Comparison of ENCODE assay signal across 9 mouse cellular contexts in the genomic region with DNA sequence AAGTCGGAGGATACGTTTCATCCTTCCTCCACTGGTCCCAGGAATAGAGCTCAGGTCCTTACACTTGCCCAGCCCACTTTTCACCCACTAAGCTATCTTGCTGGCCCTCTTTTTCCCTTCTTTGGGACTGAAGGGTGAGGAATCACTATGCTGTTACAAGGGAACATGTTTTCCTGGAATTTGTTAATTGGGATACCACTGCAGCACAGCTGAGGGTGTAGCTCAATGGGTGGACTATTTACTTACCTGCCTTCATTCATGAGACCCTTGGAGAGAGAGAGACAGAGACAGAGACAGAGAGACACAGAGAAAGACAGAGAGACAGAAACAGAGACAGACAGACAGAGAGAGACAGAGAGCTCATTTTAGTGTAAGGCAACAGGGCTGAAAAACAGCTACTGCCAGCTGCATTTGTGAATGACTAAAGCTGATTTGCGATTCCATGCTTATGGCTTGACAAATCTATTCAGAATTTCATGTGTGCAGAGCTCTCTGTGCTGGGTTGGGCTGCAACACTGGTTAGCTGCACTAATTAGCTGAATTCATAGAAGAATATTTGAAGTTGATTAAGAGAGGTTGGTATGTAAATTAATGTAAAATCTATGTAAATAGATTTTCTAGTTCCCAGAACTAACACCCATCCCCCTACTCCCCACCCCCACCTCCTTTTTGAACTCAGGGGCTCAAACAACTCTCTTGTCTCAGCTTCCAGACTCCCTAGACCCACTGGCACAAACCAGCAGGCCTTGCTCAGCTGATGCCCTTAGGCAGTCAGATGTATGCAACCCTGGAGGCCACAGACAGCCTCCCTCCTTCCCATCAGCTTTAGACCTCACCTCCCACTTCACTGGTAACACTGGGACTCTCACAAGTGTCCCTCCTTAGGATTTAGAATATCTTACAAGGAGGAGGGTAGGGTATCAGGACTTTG. TPM values are rescaled to one million over a fixed set of nuclear protein-coding genes. Genes with fewer than 3 reads are reported as not detected.
DNase-seq lines count a peak whose midpoint lies in the region; ATAC-seq lines count a peak whose summit lies in the region.
"Had no signal": no experiment of that assay in that cellular context is flagged by ENCODE, and none has a peak within 500 bp of the region (broad histone marks: within the 10 kb centered on the region; RNA-seq: fewer than 3 reads in every experiment).

No protein-coding gene starts in this region.

- DNase-seq in hindbrain, embryonic 11.5 days (ENCODE audit: low spot score), result no peak
- peak; percentile 58 for DNase-seq in forebrain, embryonic 11.5 days (ENCODE audit: low spot score)
- DNase-seq in liver, embryonic 13.5 days, result no peak
- DNase-seq in adrenal gland, postnatal 10 days, result no peak
- DNase-seq in layer of hippocampus, postnatal 10 days (ENCODE audit: low spot score in 2 of 2), result no peak
- DNase-seq in kidney, adult 11 months, result no peak

- peak; percentile 56 for ATAC-seq in hindbrain, embryonic 11.5 days (ENCODE audit: low FRiP score)
- no peak for ATAC-seq in hindbrain, embryonic 16.5 days
- peak; percentile 84 for ATAC-seq in forebrain, embryonic 11.5 days (replicated peaks; ENCODE audit: low FRiP score)
- ATAC-seq in liver, embryonic 13.5 days (ENCODE audit: low read depth), result no peak
- no peak for ATAC-seq in stomach, embryonic 15.5 days (ENCODE audit: insufficient read depth, low FRiP score, low read depth)

- H3K9me3 ChIP-seq in hindbrain, embryonic 11.5 days (ENCODE audit: control insufficient read depth, low read length), result no peaks in the 10 kb centered on the region
- H3K9me3 ChIP-seq in hindbrain, embryonic 16.5 days (ENCODE audit: control insufficient read depth, low read length), result no peaks in the 10 kb centered on the region
- H3K9me3 ChIP-seq in forebrain, embryonic 11.5 days (ENCODE audit: control insufficient read depth, low read length), result no peaks in the 10 kb centered on the region
- 0 out of 2 replicates have a peak, but pooled peaks cover 5% of the 10 kb centered on the region for H3K9me3 ChIP-seq in liver, embryonic 13.5 days (replicated peaks)
- no peaks in the 10 kb centered on the region for H3K9me3 ChIP-seq in stomach, embryonic 15.5 days

- H3K4me1 ChIP-seq in hindbrain, embryonic 11.5 days (replicated peaks; ENCODE audit: control insufficient read depth, insufficient read depth, low read length), result no peaks in the 10 kb centered on the region
- no peaks in the 10 kb centered on the region for H3K4me1 ChIP-seq in hindbrain, embryonic 16.5 days (ENCODE audit: control insufficient read depth, insufficient read depth, low read depth, low read length)
- peaks cover 2% of the 10 kb centered on the region; the same call in 1 of the 2 replicates for H3K4me1 ChIP-seq in forebrain, embryonic 11.5 days (replicated peaks; ENCODE audit: control insufficient read depth, insufficient read depth, low read length)
- peaks cover 72% of the 10 kb centered on the region for H3K4me1 ChIP-seq in liver, embryonic 13.5 days (replicated peaks)
- no peaks in the 10 kb centered on the region for H3K4me1 ChIP-seq in stomach, embryonic 15.5 days
- H3K4me1 ChIP-seq: megakaryocyte, embryonic 14.5 days had no signal

- H3K4me3 ChIP-seq in hindbrain, embryonic 11.5 days (ENCODE audit: low read depth, low read length), result no peak overlapping the region
- no peak overlapping the region for H3K4me3 ChIP-seq in hindbrain, embryonic 16.5 days (ENCODE audit: low read length)
- H3K4me3 ChIP-seq in forebrain, embryonic 11.5 days (ENCODE audit: low read depth, low read length), result no peak overlapping the region
- H3K4me3 ChIP-seq in liver, embryonic 13.5 days (replicated peaks), result no peak overlapping the region
- H3K4me3 ChIP-seq in stomach, embryonic 15.5 days (replicated peaks), result no peak overlapping the region
- H3K4me3 ChIP-seq: megakaryocyte, embryonic 14.5 days had no signal

- H3K36me3 ChIP-seq in hindbrain, embryonic 11.5 days (ENCODE audit: control insufficient read depth, insufficient read depth, low read length), result no peaks in the 10 kb centered on the region
- no peaks in the 10 kb centered on the region for H3K36me3 ChIP-seq in hindbrain, embryonic 16.5 days (ENCODE audit: control insufficient read depth, insufficient read depth, low read length)
- no peaks in the 10 kb centered on the region for H3K36me3 ChIP-seq in forebrain, embryonic 11.5 days (ENCODE audit: control insufficient read depth, insufficient read depth, low read length)
- H3K36me3 ChIP-seq in liver, embryonic 13.5 days, result no peaks in the 10 kb centered on the region
- H3K36me3 ChIP-seq in stomach, embryonic 15.5 days, result no peaks in the 10 kb centered on the region

- H3K27ac ChIP-seq in hindbrain, embryonic 11.5 days (ENCODE audit: low read depth, low read length), result peak overlapping the region; percentile 36; the same call in 1 of the 2 replicates
- no peak overlapping the region for H3K27ac ChIP-seq in hindbrain, embryonic 16.5 days (ENCODE audit: low read depth, low read length)
- peak overlapping the region; percentile 65 for H3K27ac ChIP-seq in forebrain, embryonic 11.5 days (ENCODE audit: low read depth, low read length)
- peak overlapping the region; percentile 88 for H3K27ac ChIP-seq in liver, embryonic 13.5 days
- peak overlapping the region; percentile 55 for H3K27ac ChIP-seq in stomach, embryonic 15.5 days

- no peak overlapping the region for H3K9ac ChIP-seq in hindbrain, embryonic 11.5 days (ENCODE audit: low read depth, low read length)
- no peak overlapping the region for H3K9ac ChIP-seq in hindbrain, embryonic 16.5 days (ENCODE audit: low read depth, low read length)
- no peak overlapping the region for H3K9ac ChIP-seq in forebrain, embryonic 11.5 days (ENCODE audit: low read length)
- peak overlapping the region; percentile 41; the same call in 1 of the 2 replicates for H3K9ac ChIP-seq in liver, embryonic 13.5 days
- H3K9ac ChIP-seq in stomach, embryonic 15.5 days, result no peak overlapping the region

- H3K27me3 ChIP-seq in hindbrain, embryonic 11.5 days (ENCODE audit: control insufficient read depth, insufficient read depth, low read length), result no peaks in the 10 kb centered on the region
- H3K27me3 ChIP-seq in hindbrain, embryonic 16.5 days (replicated peaks; ENCODE audit: control insufficient read depth, insufficient read depth, low read length), result no peaks in the 10 kb centered on the region
- H3K27me3 ChIP-seq in forebrain, embryonic 11.5 days (ENCODE audit: control insufficient read depth, insufficient read depth, low read length), result no peaks in the 10 kb centered on the region
- no peaks in the 10 kb centered on the region for H3K27me3 ChIP-seq in liver, embryonic 13.5 days
- H3K27me3 ChIP-seq in stomach, embryonic 15.5 days (replicated peaks), result no peaks in the 10 kb centered on the region

- no peak overlapping the region for H3K4me2 ChIP-seq in hindbrain, embryonic 11.5 days (replicated peaks; ENCODE audit: low read depth, low read length)
- H3K4me2 ChIP-seq in hindbrain, embryonic 16.5 days (ENCODE audit: low read length), result no peak overlapping the region
- no peak overlapping the region for H3K4me2 ChIP-seq in forebrain, embryonic 11.5 days (ENCODE audit: low read depth, low read length, severe bottlenecking)
- peak overlapping the region; percentile 42 for H3K4me2 ChIP-seq in liver, embryonic 13.5 days
- no peak overlapping the region for H3K4me2 ChIP-seq in stomach, embryonic 15.5 days

- 79% methylated on average over 3 of the region's 3 CpGs for WGBS in hindbrain, embryonic 11.5 days
- WGBS in hindbrain, embryonic 16.5 days, result 76% methylated on average over 3 of the region's 3 CpGs
- 80% methylated on average over 3 of the region's 3 CpGs for WGBS in forebrain, embryonic 11.5 days
- 80% methylated on average over 3 of the region's 3 CpGs for WGBS in liver, embryonic 13.5 days (ENCODE audit: insufficient replicate concordance)
- 76% methylated on average over 3 of the region's 3 CpGs for WGBS in stomach, embryonic 15.5 days

RNA-seq across cellular contexts. Expression of a gene that starts 48.1 kb away (rescaled TPM):
- 101 and 116 TPM in 2 replicates for polyA plus RNA-seq in hindbrain, embryonic 11.5 days (2014; fragmentation: Nextera tagmentation; extraction: Ambion mirVana)
- polyA plus RNA-seq in hindbrain, embryonic 16.5 days (2015; fragmentation: Nextera tagmentation; extraction: Ambion mirVana), result 51.4 and 54.6 TPM in 2 replicates
- 98.7 and 107 TPM in 2 replicates for polyA plus RNA-seq in forebrain, embryonic 11.5 days (2014; fragmentation: Nextera tagmentation; extraction: Ambion mirVana)
- 41.7 and 52.2 TPM in 2 replicates for polyA plus RNA-seq in liver, embryonic 13.5 days (2015; fragmentation: Nextera tagmentation; extraction: Ambion mirVana)
- polyA plus RNA-seq in stomach, embryonic 15.5 days (2015; fragmentation: Nextera tagmentation; extraction: Ambion mirVana), result 69.0 and 72.2 TPM in 2 replicates
- 10 to 100 TPM; 70.9 to 98.9 TPM for total RNA-seq in adrenal gland, postnatal 10 days (2021)
- 10 to 100 TPM; 91.9 to 95.3 TPM for total RNA-seq in layer of hippocampus, postnatal 10 days (2021)

Comparison
In these comparisons a context has a peak if more than half of its experiments do, and no peak if none do; other contexts are left out.
1. ATAC-seq: peak in hindbrain, embryonic 11.5 days (single experiment) and forebrain, embryonic 11.5 days (single experiment); none in hindbrain, embryonic 16.5 days (single experiment), liver, embryonic 13.5 days (single experiment) and stomach, embryonic 15.5 days (single experiment).